Mouse (Mus musculus) hindbrain, embryonic 16.5 days (tissue): ENCODE measurements around the gene Trim46. TPM values are rescaled to one million over a fixed set of nuclear protein-coding genes. Genes with fewer than 3 reads are reported as not detected.

Experiments
- ATAC-seq: fragments of 200-750 bp; cut with Nextera tagmentation; 2 replicates; pipeline ENCODE4 v1.8.0; 2017; ENCODE audit warnings: moderate TSS enrichment, moderate library complexity
- H3K27ac ChIP-seq: fragments of 300-500 bp; sonication (generic); 2 replicates; pipeline ENCODE4 v1.5.1; 2014; ENCODE audit warnings: low read depth, mild to moderate bottlenecking, control low read depth, low read length, moderate library complexity
- H3K27me3 ChIP-seq: fragments of 300-500 bp; sonication (generic); replicated peaks from 2 replicates; pipeline ENCODE4 v1.6.1; 2014; ENCODE audit warnings: low read length; ENCODE audit not compliant: control insufficient read depth, insufficient read depth
- H3K36me3 ChIP-seq: fragments of 300-500 bp; sonication (generic); 2 replicates; pipeline ENCODE4 v1.6.1; 2014; ENCODE audit warnings: mild to moderate bottlenecking, low read length, moderate library complexity, mixed read lengths; ENCODE audit not compliant: control insufficient read depth, insufficient read depth
- H3K4me1 ChIP-seq: fragments of 300-500 bp; sonication (generic); 2 replicates; pipeline ENCODE4 v1.6.1; 2014; ENCODE audit warnings: low read depth, low read length; ENCODE audit not compliant: control insufficient read depth, insufficient read depth
- H3K4me2 ChIP-seq: fragments of 300-500 bp; sonication (generic); 2 replicates; pipeline ENCODE4 v1.6.1; 2014; ENCODE audit warnings: mild to moderate bottlenecking, low read length, control low read depth, moderate library complexity
- H3K4me3 ChIP-seq: fragments of 300-500 bp; sonication (generic); 2 replicates; pipeline ENCODE4 v1.5.1; 2014; ENCODE audit warnings: mild to moderate bottlenecking, low read length, control low read depth, moderate library complexity
- H3K9ac ChIP-seq: fragments of 300-500 bp; sonication (generic); 2 replicates; pipeline ENCODE4 v1.6.1; 2014; ENCODE audit warnings: low read depth, mild to moderate bottlenecking, control low read depth, low read length, moderate library complexity
- H3K9me3 ChIP-seq: fragments of 300-500 bp; sonication (generic); 2 replicates; pipeline ENCODE4 v1.6.1; 2014; ENCODE audit warnings: mild to moderate bottlenecking, low read length, moderate library complexity; ENCODE audit not compliant: control insufficient read depth
- WGBS: fragments of 180-500 bp; shearing (Covaris S2); extraction: QIAGEN DNeasy Blood & Tissue Kit; methylation state at CpG from one replicate; pipeline ENCODE4 v1.1.7; 2014; 5-methylcytosine and 5-hydroxymethylcytosine counted together
- polyA plus RNA-seq: library from polyadenylated mRNA; unstranded; fragments of >200 nt; fragmentation: Nextera tagmentation; extraction: Ambion mirVana; gene quantifications from 2 replicates; pipeline ENCODE4 v1.2.1, GENCODE M21; 2015

The Trim46 gene
- polyA plus RNA-seq, 1 experiment from 2014 or later, result 78.7 TPM

DNA sequence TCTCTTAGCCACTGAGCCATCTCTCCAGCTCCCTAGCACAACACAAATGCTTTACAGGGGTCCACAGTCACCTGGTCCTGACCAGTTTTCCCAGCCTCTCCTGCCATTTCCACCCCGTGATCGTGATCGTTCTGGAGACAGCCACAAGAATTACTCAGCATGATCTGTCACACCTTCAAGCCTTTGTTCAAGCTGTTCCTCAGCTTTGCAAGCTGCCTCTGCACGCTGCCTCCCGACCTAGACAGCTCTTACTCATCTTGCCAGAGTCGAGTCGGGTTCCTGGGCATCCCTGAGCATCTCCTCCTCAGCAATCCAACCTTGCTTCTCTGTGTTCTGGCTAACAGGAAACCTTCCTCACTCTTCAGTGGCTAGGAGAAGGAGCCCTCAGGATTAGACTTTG lies 13.0 kb upstream of the Trim46 start, which contains the start of gene Dpm3:
TSS of gene Dpm3 (plus strand) at position 283 of the 400 bp plus-strand sequence.
- no peak within 1 kb of the TSS for H3K27ac ChIP-seq
- H3K27me3 ChIP-seq, result no peaks in the 10 kb centered on the region
- H3K36me3 ChIP-seq, result no peaks in the 10 kb centered on the region
- no peak within 1 kb of the TSS for H3K4me2 ChIP-seq
- no peaks in the 10 kb centered on the region for H3K4me1 ChIP-seq
- H3K4me3 ChIP-seq, result no peak within 1 kb of the TSS
- WGBS, result 54% methylated on average over 7 of the region's 7 CpGs
- H3K9me3 ChIP-seq, result no peaks in the 10 kb centered on the region
- H3K9ac ChIP-seq, result no peak within 1 kb of the TSS
- no peak for ATAC-seq

DNA sequence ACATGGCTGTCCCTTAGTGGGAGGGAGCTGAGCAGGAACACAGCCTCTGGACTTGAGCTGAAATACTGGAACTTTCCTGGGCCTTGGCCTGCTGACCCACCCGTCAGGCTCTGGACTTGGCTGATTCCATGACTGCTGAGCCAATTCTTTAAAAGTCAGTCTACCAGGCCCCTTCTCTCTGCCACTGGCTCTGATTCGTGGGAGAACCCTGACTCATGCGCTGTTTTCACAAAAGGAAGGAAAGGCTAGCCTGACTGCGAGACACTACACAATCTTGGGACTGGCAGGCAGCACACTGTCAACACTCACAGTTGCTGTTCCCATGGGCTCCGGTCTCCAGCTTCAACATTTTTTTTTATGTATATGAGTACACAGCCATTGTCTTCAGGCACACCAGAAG lies 10.1 kb upstream of the Trim46 start:
- Histone ChIP-seq H3K36me3 (no peaks in the 10 kb centered on the region), H3K9me3 (no peaks in the 10 kb centered on the region), H3K4me3 (no peak overlapping the region), H3K9ac (no peak overlapping the region), H3K27ac (no peak overlapping the region), H3K27me3 (no peaks in the 10 kb centered on the region), H3K4me2 (no peak overlapping the region), H3K4me1 (peaks cover 5% of the 10 kb centered on the region)
- WGBS, result 77% methylated on average over 5 of the region's 5 CpGs
- ATAC-seq, result no peak

DNA sequence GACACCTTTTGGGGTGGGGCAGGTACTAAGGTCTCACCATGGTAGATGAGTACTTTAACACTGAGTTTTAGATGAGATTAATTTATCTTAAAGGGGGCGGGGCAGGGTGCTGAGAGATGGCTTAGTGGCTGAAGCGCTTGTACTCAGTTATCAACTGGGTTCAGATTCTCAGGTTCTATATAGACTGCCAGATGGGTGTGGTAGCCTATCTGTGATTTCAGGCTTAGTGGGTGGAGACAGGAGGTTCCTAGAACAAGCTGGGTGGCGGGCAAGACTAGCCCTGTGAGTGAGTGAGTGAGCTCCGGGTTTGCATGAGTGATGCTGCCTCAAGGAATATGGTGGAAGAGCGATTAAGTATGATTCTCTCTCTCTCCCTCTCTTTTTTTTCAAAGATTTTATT lies 8.9 kb upstream of the Trim46 start:
- H3K9me3 ChIP-seq, result no peaks in the 10 kb centered on the region
- H3K36me3 ChIP-seq, result no peaks in the 10 kb centered on the region
- WGBS, result 95% methylated on average over 5 of the region's 5 CpGs

DNA sequence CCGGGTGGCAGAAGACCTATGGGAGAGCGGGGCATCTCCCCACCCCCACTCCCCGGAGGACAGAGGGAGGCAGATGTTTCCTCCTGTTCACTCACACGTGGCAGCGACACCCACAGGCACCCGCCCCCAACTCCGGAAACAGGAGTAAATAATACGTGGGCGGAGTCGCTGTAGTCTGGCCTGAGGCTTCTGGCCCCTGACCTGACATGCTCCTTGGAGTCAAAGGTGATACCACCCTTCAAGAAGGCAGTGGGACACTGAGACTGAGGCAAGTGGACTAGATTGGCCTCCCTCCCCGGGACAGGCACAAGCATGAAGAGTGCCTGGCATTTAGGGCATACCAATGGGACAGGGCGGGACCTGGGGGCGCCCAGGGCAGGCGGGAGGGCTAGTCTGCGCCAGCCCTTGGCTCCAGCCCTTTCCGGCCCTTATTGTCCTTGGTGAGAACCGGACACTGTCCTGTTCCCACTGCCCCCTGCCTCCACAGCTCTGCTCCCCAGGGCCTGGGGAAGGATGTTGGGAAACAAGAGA lies 5.3 kb upstream of the Trim46 start:
- 0 out of 2 replicates have a peak, but pooled peaks have one; percentile 8 for ATAC-seq
- Histone ChIP-seq H3K36me3 (no peaks in the 10 kb centered on the region), H3K9me3 (no peaks in the 10 kb centered on the region), H3K27ac (0 out of 2 replicates have a peak overlapping the region, but pooled peaks have one; percentile 15), H3K9ac (peak overlapping the region; percentile 1; the same call in 1 of the 2 replicates), H3K4me2 (peak overlapping the region; percentile 29), H3K4me3 (0 out of 2 replicates have a peak overlapping the region, but pooled peaks have one; percentile 2), H3K4me1 (peaks cover 16% of the 10 kb centered on the region), H3K27me3 (no peaks in the 10 kb centered on the region)
- 7% methylated on average over 17 of the region's 17 CpGs for WGBS

More for the DNA sequence above, 8.9 kb upstream of the Trim46 start:
- H3K27me3 ChIP-seq, result no peaks in the 10 kb centered on the region
- H3K27ac ChIP-seq, result no peak overlapping the region
- no peak overlapping the region for H3K4me3 ChIP-seq
- H3K9ac ChIP-seq, result no peak overlapping the region
- no peak overlapping the region for H3K4me2 ChIP-seq
- no peak for ATAC-seq
- H3K4me1 ChIP-seq, result peaks cover 8% of the 10 kb centered on the region

DNA sequence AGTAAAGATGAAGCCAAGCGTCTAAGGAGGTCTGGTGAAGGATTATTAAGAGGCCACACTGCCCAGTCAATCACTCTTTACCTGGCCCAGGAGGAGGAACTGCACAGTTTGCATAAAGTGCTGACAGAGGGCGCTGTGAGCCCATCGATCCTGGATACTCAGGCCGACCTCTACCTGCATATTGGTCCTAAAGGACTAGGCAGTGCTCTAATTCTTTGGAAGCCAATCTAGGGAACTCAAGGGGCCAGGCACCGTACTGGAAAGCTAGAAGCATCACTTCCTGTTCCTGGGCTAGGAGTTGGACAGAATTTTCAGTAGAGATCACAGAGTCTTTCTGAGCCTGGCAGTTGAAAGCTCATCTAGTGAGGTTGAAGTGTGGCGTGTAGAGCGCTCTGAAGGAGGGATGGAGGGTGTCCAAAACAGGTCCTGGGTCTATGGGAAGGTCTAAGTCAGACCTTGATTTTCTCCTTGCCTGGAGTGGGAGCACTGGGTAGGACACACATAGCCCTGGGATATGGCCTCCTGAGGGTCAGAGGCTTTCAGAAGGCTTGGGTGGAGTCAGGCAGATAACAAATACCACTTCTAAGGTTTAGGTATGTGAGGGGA lies 4.4 kb upstream of the Trim46 start:
- ATAC-seq, result no peak
- H3K36me3 ChIP-seq, result no peaks in the 10 kb centered on the region
- no peak overlapping the region for H3K27ac ChIP-seq
- H3K4me1 ChIP-seq, result peaks cover 18% of the 10 kb centered on the region
- no peak overlapping the region for H3K4me2 ChIP-seq
- WGBS, result 26% methylated on average over 7 of the region's 7 CpGs
- no peaks in the 10 kb centered on the region for H3K9me3 ChIP-seq
- H3K27me3 ChIP-seq, result no peaks in the 10 kb centered on the region
- no peak overlapping the region for H3K4me3 ChIP-seq
- no peak overlapping the region for H3K9ac ChIP-seq

DNA sequence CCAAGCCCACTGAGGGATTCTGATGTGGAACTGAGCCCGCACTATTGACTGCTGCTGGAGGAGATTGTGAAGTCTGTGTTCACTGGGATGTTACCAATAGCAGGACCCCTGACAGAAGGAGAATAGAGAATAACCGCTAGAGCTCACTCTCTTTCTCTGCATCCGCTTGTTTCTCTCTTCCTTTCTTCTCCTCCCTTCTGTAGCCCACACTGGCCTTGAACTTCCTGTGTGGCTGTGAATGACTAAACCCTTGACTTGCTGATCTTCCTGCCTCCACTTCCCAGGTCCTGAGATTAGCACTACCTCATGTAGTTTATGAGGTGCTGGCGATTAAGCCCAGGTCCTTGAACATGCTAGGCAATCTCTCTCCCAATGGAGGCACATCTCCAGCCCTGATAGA lies 1.4 kb upstream of the Trim46 start:
- Histone ChIP-seq H3K4me2 (peak overlapping the region; percentile 92), H3K27me3 (no peaks in the 10 kb centered on the region), H3K36me3 (peaks cover under 1% of the 10 kb centered on the region; the same call in 1 of the 2 replicates), H3K4me1 (peaks cover 33% of the 10 kb centered on the region), H3K27ac (no peak overlapping the region), H3K9ac (no peak overlapping the region), H3K4me3 (peak overlapping the region; percentile 74; the same call in 1 of the 2 replicates), H3K9me3 (no peaks in the 10 kb centered on the region)
- ATAC-seq, result no peak
- WGBS, result 86% methylated on average over 4 of the region's 4 CpGs

DNA sequence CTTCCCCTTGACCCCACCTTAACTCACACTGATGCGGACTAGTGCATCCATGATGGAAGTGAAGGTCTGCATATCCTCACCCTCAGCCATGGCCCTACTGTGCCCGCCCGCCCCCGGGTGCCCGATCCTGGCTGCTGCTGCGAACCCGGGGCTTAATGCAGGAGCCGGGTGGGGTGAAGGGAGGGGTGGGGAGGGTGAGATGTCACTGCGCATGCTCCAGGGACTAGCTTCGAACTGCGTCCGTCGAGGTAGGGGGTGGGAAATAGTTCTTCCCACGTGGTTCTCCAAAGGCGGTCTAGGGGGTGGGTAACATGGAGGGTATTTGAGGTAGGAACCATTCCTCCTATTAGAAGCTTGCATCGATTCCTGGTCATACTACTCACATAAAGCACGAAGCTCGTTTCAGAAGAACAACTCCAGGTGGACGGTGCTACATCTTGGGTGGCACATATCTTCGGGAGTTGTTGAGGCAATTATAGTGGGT lies 379 bp downstream of the Trim46 start, which contains the start of gene Krtcap2:
TSS of gene Krtcap2 (plus strand) at position 279 of the 484 bp plus-strand sequence.
- ATAC-seq, result peak; percentile 71
- Histone ChIP-seq H3K36me3 (peaks cover 14% of the 10 kb centered on the region), H3K4me1 (peaks cover 31% of the 10 kb centered on the region), H3K9ac (peak within 1 kb of the TSS; percentile 79), H3K4me3 (peak within 1 kb of the TSS; percentile 74), H3K27ac (peak within 1 kb of the TSS; percentile 95), H3K27me3 (no peaks in the 10 kb centered on the region), H3K9me3 (no peaks in the 10 kb centered on the region), H3K4me2 (peak within 1 kb of the TSS; percentile 92)
- 3% methylated on average over 20 of the region's 20 CpGs for WGBS

DNA sequence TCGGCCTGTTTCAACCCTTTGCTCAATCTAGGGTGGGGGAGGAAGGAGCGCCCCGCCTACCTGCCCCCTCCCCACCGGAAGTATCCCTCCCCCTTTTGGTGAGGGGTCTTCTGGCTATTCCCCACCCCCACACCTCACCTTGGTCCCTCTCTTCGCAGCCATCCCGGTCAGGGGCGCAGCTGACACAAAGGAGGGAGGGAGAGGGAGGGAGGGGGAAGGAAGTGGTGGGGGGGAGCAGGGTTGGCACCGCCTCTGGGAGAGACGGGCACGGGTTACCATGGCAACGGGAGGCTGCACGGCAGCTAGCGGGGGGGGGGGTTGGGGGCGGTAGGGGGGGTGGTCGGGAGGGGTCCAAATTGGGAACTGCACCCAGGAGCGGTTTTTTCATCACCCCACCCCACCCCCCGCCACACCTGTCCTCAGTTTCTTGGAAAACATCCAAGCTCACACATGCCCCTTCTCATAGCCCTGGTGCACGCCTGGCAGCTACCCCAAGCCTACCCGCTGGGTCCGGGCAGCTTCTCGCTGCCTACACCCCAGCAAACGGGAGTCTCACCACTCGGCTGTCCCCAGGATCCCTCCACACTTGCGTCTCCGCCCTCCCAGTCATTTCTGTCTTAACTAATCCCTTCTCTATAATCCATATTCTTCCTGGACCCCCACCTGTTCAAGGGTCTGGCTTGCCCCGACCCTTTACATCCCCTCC lies 974 bp downstream of the Trim46 start:
- 1% methylated on average over 21 of the region's 26 CpGs for WGBS

More for the DNA sequence above, 974 bp downstream of the Trim46 start:
- H3K27me3 ChIP-seq, result no peaks in the 10 kb centered on the region
- peaks cover 29% of the 10 kb centered on the region for H3K4me1 ChIP-seq
- peaks cover 17% of the 10 kb centered on the region for H3K36me3 ChIP-seq
- ATAC-seq, result peak; percentile 62
- peak overlapping the region; percentile 95 for H3K27ac ChIP-seq
- peak overlapping the region; percentile 74 for H3K4me3 ChIP-seq
- H3K9me3 ChIP-seq, result no peaks in the 10 kb centered on the region
- H3K4me2 ChIP-seq, result peak overlapping the region; percentile 92
- H3K9ac ChIP-seq, result peak overlapping the region; percentile 79
